Mouse (Mus musculus) liver, embryonic 11.5 days (tissue): Measurements from ENCODE around the gene Fahd1. TPM values are rescaled to one million over a fixed set of nuclear protein-coding genes. Genes with fewer than 3 reads are reported as not detected.

Experiments used
- ATAC-seq: fragments of 200-750 bp; cut with Nextera tagmentation; replicated peaks from 2 replicates; pipeline ENCODE4 v1.8.0; 2017; ENCODE audit warnings: moderate number of reproducible peaks, mild to moderate bottlenecking, moderate TSS enrichment, moderate library complexity; ENCODE audit not compliant: low FRiP score
- DNase-seq: peaks from one replicate; pipeline ENCODE4 v3.0.0-alpha.2; 2017; ENCODE audit warnings: low spot score
- H3K27ac ChIP-seq: fragments of 300-500 bp; sonication (generic); 2 replicates; pipeline ENCODE4 v1.5.1; 2014; ENCODE audit warnings: mild to moderate bottlenecking, low read depth, low read length, control low read depth
- H3K27me3 ChIP-seq: fragments of 300-500 bp; sonication (generic); replicated peaks from 2 replicates; pipeline ENCODE4 v1.6.1; 2014; ENCODE audit warnings: low read length, mixed read lengths; ENCODE audit not compliant: control insufficient read depth, insufficient read depth
- H3K36me3 ChIP-seq: fragments of 300-500 bp; sonication (generic); 2 replicates; pipeline ENCODE4 v1.6.1; 2014; ENCODE audit warnings: mild to moderate bottlenecking, low read length, moderate library complexity, mixed read lengths; ENCODE audit not compliant: control insufficient read depth, insufficient read depth
- H3K4me1 ChIP-seq: fragments of 300-500 bp; sonication (generic); replicated peaks from 2 replicates; pipeline ENCODE4 v1.6.1; 2014; ENCODE audit warnings: low read length, mixed read lengths; ENCODE audit not compliant: control insufficient read depth, insufficient read depth
- H3K4me2 ChIP-seq: fragments of 300-500 bp; sonication (generic); 2 replicates; pipeline ENCODE4 v1.6.1; 2014; ENCODE audit warnings: mild to moderate bottlenecking, control low read depth, moderate library complexity
- H3K4me3 ChIP-seq: fragments of 300-500 bp; sonication (generic); 2 replicates; pipeline ENCODE4 v1.5.1; 2014; ENCODE audit warnings: low read depth, low read length, control low read depth
- H3K9ac ChIP-seq: fragments of 300-500 bp; sonication (generic); 2 replicates; pipeline ENCODE4 v1.6.1; 2014; ENCODE audit warnings: low read depth, low read length, control low read depth
- H3K9me3 ChIP-seq: fragments of 300-500 bp; sonication (generic); 2 replicates; pipeline ENCODE4 v1.6.1; 2016; ENCODE audit warnings: low read length, inconsistent platforms, mixed read lengths; ENCODE audit not compliant: control insufficient read depth
- WGBS: fragments of 180-500 bp; shearing (Covaris S2); extraction: QIAGEN DNeasy Blood & Tissue Kit; methylation state at CpG from one replicate; pipeline ENCODE4 v1.1.7; 2014; 5-methylcytosine and 5-hydroxymethylcytosine counted together
- polyA plus RNA-seq: library from polyadenylated mRNA; unstranded; fragments of >200 nt; fragmentation: Nextera tagmentation; extraction: Ambion mirVana; gene quantifications from 2 replicates; pipeline ENCODE4 v1.2.1, GENCODE M21; 2014

Gene Fahd1
- polyA plus RNA-seq, 1 experiment from 2014 or later: 38.6 TPM

DNA sequence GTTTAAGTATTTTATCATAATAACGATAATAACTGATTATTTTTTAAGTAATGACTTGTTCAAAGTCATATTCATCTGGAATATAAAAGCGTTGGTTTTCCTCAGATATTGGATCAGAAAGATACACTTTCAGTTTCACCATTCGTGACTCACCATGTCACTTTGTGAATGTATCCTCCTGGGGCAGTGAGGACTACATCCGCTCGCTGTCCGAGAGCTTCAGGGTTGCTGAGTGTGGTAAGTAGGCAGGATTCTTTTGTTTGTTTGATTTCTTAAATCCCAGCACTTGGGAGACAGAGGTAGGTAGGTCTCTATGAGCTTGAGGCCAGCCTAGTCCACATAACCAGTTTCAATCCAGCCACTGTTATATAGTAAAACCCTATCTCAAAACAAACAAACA, 32.0 kb downstream of the Fahd1 start:
- H3K4me1 ChIP-seq: no peaks in the 10 kb centered on the region
- H3K27me3 ChIP-seq: no peaks in the 10 kb centered on the region
- H3K4me3 ChIP-seq: no peak overlapping the region
- no peak for ATAC-seq
- H3K4me2 ChIP-seq: no peak overlapping the region
- H3K9me3 ChIP-seq: no peaks in the 10 kb centered on the region
- no peak for DNase-seq
- no peak overlapping the region for H3K9ac ChIP-seq
- no peaks in the 10 kb centered on the region for H3K36me3 ChIP-seq
- WGBS: 48% methylated on average over 6 of the region's 6 CpGs
- H3K27ac ChIP-seq: no peak overlapping the region

DNA sequence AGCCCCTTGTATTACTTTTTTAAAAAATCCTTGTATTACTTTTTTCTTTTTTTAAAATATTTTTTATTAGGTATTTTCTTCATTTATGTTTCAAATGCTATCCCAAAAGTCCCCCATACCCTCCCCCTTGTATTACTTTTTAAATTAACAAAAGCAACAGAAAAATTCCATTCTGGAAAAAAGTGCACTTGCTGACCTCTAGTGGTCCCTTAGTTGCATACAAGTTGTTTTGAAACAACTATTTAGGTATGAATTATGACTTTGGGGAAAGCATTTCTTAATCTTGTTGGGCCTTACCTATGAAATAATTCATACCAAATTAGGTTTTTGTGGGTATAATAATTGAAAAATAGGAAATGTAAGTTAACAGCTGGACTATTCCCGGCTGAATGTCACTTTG, 32.7 kb downstream of the Fahd1 start:
- DNase-seq (no peak), ATAC-seq (no peak)
- no peaks in the 10 kb centered on the region for H3K27me3 ChIP-seq
- WGBS: 28% methylated on average over 1 of the region's 1 CpGs
- H3K9ac ChIP-seq: no peak overlapping the region
- no peaks in the 10 kb centered on the region; the same call in 1 of the 2 replicates for H3K4me1 ChIP-seq
- H3K27ac ChIP-seq: no peak overlapping the region
- H3K9me3 ChIP-seq: no peaks in the 10 kb centered on the region
- H3K4me3 ChIP-seq: no peak overlapping the region
- H3K4me2 ChIP-seq: no peak overlapping the region
- no peaks in the 10 kb centered on the region for H3K36me3 ChIP-seq

DNA sequence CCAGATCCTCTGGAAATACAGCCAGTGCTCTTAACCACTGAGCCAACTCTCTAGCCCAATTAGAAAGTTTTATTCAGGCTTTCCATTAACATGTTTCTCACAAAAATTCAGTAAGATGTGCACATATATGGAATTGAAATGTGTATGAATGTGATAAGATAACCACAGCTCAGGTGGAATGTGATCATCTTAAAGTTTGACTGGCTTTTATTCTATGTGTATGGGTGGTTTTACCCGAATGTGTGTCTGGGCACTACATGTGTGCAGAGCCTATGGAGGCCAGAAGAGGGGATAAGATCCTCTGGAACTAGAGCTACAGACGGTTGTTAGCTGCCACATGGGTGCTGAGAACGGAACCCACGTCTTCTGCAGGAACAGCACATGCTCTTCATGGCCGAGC, 34.9 kb downstream of the Fahd1 start:
- no peak for DNase-seq
- 61% methylated on average over 5 of the region's 5 CpGs for WGBS
- Histone ChIP-seq H3K36me3 (no peaks in the 10 kb centered on the region), H3K4me1 (no peaks in the 10 kb centered on the region; the same call in 1 of the 2 replicates), H3K9ac (no peak overlapping the region), H3K27ac (no peak overlapping the region), H3K4me2 (no peak overlapping the region), H3K9me3 (no peaks in the 10 kb centered on the region), H3K27me3 (no peaks in the 10 kb centered on the region), H3K4me3 (no peak overlapping the region)
- peak; percentile 62; the same call in 1 of the 2 replicates for ATAC-seq

GRCm38 (mm10) chr17:24812215-24812614, 37.9 kb downstream of the Fahd1 start:
- ATAC-seq (peak; percentile 93), DNase-seq (no peak)
- Histone ChIP-seq H3K9ac (no peak overlapping the region), H3K4me3 (no peak overlapping the region), H3K4me1 (no peaks in the 10 kb centered on the region; the same call in 1 of the 2 replicates), H3K27ac (no peak overlapping the region), H3K27me3 (0 out of 2 replicates have a peak, but pooled peaks cover under 1% of the 10 kb centered on the region), H3K36me3 (no peaks in the 10 kb centered on the region), H3K4me2 (no peak overlapping the region), H3K9me3 (no peaks in the 10 kb centered on the region)
- 17% methylated on average over 2 of the region's 2 CpGs for WGBS

GRCm38 (mm10) chr17:24811211-24811610, 39.0 kb downstream of the Fahd1 start:
- Histone ChIP-seq H3K27ac (no peak overlapping the region), H3K9ac (no peak overlapping the region), H3K36me3 (no peaks in the 10 kb centered on the region), H3K27me3 (0 out of 2 replicates have a peak, but pooled peaks cover 5% of the 10 kb centered on the region), H3K4me3 (no peak overlapping the region), H3K4me1 (no peaks in the 10 kb centered on the region; the same call in 1 of the 2 replicates), H3K4me2 (no peak overlapping the region), H3K9me3 (no peaks in the 10 kb centered on the region)
- ATAC-seq (no peak), DNase-seq (no peak)
- 64% methylated on average over 3 of the region's 3 CpGs for WGBS

GRCm38 (mm10) chr17:24803952-24804951, 45.9 kb downstream of the Fahd1 start, which contains the start of gene Meiob:
Gene Meiob (plus strand): TSS chr17:24804289.
- under 1% methylated on average over 71 of the region's 71 CpGs for WGBS
- 0 out of 2 replicates have a peak, but pooled peaks cover 10% of the 10 kb centered on the region for H3K27me3 ChIP-seq
- ATAC-seq (peak; percentile 93), DNase-seq (peak; percentile 86)
- H3K4me1 ChIP-seq: peaks cover 3% of the 10 kb centered on the region; the same call in 1 of the 2 replicates
- H3K9ac ChIP-seq: peak within 1 kb of the TSS; percentile 83
- H3K4me3 ChIP-seq: peak within 1 kb of the TSS; percentile 79
- no peaks in the 10 kb centered on the region for H3K36me3 ChIP-seq
- H3K4me2 ChIP-seq: peak within 1 kb of the TSS; percentile 97
- H3K9me3 ChIP-seq: no peaks in the 10 kb centered on the region
- H3K27ac ChIP-seq: no peak within 1 kb of the TSS

GRCm38 (mm10) chr17:24800524-24800923, 49.6 kb downstream of the Fahd1 start:
- Histone ChIP-seq H3K36me3 (no peaks in the 10 kb centered on the region), H3K4me3 (no peak overlapping the region), H3K27ac (no peak overlapping the region), H3K27me3 (0 out of 2 replicates have a peak, but pooled peaks cover 3% of the 10 kb centered on the region), H3K4me2 (no peak overlapping the region), H3K4me1 (peaks cover 3% of the 10 kb centered on the region; the same call in 1 of the 2 replicates), H3K9me3 (no peaks in the 10 kb centered on the region), H3K9ac (no peak overlapping the region)
- 55% methylated on average over 3 of the region's 3 CpGs for WGBS
- ATAC-seq: no peak
- DNase-seq: no peak

DNA sequence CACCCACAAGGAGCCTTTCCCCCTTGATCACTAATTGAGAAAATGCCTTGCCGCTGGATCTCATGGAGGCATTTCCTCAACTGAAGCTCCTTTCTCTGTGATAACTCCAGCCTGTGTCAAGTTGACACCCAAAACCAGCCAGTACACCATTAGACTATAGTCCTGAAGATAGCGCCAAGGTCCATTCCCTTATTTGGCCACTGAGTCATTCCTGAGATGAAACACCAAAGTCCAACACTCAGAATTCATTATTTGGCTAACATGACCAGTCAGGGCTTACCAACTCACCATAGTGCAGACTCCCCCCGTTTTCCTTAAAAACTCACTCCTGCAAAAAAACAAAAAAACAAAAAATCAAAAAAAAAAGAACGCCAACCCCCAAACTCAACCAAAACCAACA, 50.7 kb downstream of the Fahd1 start:
- Histone ChIP-seq H3K27me3 (0 out of 2 replicates have a peak, but pooled peaks cover 3% of the 10 kb centered on the region), H3K36me3 (no peaks in the 10 kb centered on the region), H3K4me2 (no peak overlapping the region), H3K9ac (no peak overlapping the region), H3K27ac (no peak overlapping the region), H3K9me3 (no peaks in the 10 kb centered on the region), H3K4me1 (peaks cover 2% of the 10 kb centered on the region; the same call in 1 of the 2 replicates), H3K4me3 (no peak overlapping the region)
- ATAC-seq: no peak
- 85% methylated on average over 4 of the region's 4 CpGs for WGBS
- DNase-seq: no peak
